Mouse (Mus musculus): ENCODE measurements at regions not wholly inside any gene's neighbourhood (a gene's known extent, or its start where the extent isn't known, plus 50 kb on each side); places are given as distances from the start of the nearest gene placed in this dataset.

DNA sequence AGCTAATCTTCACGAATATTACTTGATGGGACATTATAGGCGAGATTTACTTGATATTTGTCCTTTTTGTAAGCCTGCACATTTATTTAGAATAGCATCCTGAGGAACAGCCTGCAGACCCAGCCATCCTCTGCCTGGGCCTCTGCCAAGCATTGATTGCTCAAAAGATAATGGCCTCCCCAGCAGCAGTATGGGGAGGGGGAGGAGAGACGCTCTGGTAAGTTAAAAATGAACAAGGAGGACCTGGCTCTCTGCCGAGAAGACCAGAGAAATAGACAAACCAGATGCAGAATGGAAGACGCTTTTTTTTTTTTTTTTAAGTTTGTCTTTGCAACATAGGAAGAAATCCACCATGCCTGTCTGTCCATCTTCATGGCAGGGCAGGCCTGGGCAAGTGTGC lies 280.8 kb upstream of the Myt1l start:
- Histone ChIP-seq H3K79me2 (replicated peaks; ENCODE audit: control insufficient read depth, insufficient read depth, low read length) (no peaks in the 10 kb centered on the region), H3K4me1 (ENCODE audit: control insufficient read depth, insufficient read depth, low read length) (no peaks in the 10 kb centered on the region), H3K27me3 (ENCODE audit: control insufficient read depth, insufficient read depth, low read length) (no peaks in the 10 kb centered on the region), H3K4me3 (no peak overlapping the region), H3K36me3 (ENCODE audit: control insufficient read depth, insufficient read depth, low read length) (no peaks in the 10 kb centered on the region), H3K27ac (no peak overlapping the region), H3K9ac (ENCODE audit: low read depth, low read length) (no peak overlapping the region)
- WGBS, result 65% methylated on average over 5 of the region's 5 CpGs
- intact Hi-C loops (cut with DNase I), result no loop called here
- no peak for TF ChIP-seq POLR2A (IDR thresholded peaks at IDR 0.05; ENCODE audit: insufficient read depth, low read depth, low read length)
- TF ChIP-seq CTCF (IDR thresholded peaks at IDR 0.05), result no peak
- TF ChIP-seq EP300 (IDR thresholded peaks at IDR 0.05; ENCODE audit: insufficient read depth, low read depth, low read length), result no peak
- no peak for DNase-seq

DNA sequence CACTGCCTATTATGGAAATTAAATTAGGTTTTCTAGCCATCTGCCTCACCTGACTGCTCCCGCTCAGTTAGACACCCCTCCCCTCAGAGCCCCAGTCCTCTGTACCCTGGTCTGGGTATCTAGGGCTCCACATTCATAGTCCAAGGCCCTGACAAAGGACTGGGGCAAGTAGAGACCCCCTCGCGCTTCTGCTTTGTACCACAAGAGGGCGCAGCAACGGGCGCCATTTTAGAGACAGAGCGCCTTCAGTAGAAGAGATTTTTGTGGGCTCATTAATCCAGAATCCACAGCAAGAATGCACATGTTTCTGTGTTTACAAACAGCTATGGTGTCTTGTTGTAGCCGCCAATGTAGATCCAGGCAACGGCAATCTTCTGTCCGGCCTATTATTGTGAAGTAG lies 279.7 kb upstream of the Myt1l start:
- no peaks in the 10 kb centered on the region for H3K79me2 ChIP-seq (replicated peaks; ENCODE audit: control insufficient read depth, insufficient read depth, low read length)
- TF ChIP-seq POLR2A (IDR thresholded peaks at IDR 0.05; ENCODE audit: insufficient read depth, low read depth, low read length), result no peak
- TF ChIP-seq CTCF (IDR thresholded peaks at IDR 0.05), result 0 out of 2 replicates have a peak, but pooled peaks have one; percentile 5
- H3K27ac ChIP-seq, result no peak overlapping the region
- intact Hi-C loops (cut with DNase I), result no loop called here
- H3K9ac ChIP-seq (ENCODE audit: low read depth, low read length), result no peak overlapping the region
- no peak for DNase-seq
- H3K4me3 ChIP-seq, result no peak overlapping the region
- no peaks in the 10 kb centered on the region for H3K36me3 ChIP-seq (ENCODE audit: control insufficient read depth, insufficient read depth, low read length)
- 82% methylated on average over 10 of the region's 10 CpGs for WGBS
- no peaks in the 10 kb centered on the region for H3K4me1 ChIP-seq (ENCODE audit: control insufficient read depth, insufficient read depth, low read length)
- H3K27me3 ChIP-seq (ENCODE audit: control insufficient read depth, insufficient read depth, low read length), result no peaks in the 10 kb centered on the region

- intact Hi-C loops (cut with DNase I), result no loop called here
- no peak overlapping the region for H3K9ac ChIP-seq (ENCODE audit: low read depth, low read length)
- no peak overlapping the region for H3K27ac ChIP-seq
- no peak overlapping the region for H3K4me3 ChIP-seq
- no peaks in the 10 kb centered on the region for H3K4me1 ChIP-seq (ENCODE audit: control insufficient read depth, insufficient read depth, low read length)
- no peaks in the 10 kb centered on the region for H3K36me3 ChIP-seq (ENCODE audit: control insufficient read depth, insufficient read depth, low read length)
- DNase-seq, result no peak
- TF ChIP-seq EP300 (IDR thresholded peaks at IDR 0.05; ENCODE audit: insufficient read depth, low read depth, low read length) (no peak), CTCF (IDR thresholded peaks at IDR 0.05) (no peak), POLR2A (IDR thresholded peaks at IDR 0.05; ENCODE audit: insufficient read depth, low read depth, low read length) (no peak)
- no peaks in the 10 kb centered on the region for H3K79me2 ChIP-seq (replicated peaks; ENCODE audit: control insufficient read depth, insufficient read depth, low read length)
- H3K27me3 ChIP-seq (ENCODE audit: control insufficient read depth, insufficient read depth, low read length), result no peaks in the 10 kb centered on the region
- WGBS, result 73% methylated on average over 4 of the region's 4 CpGs
These were observed 272.1 kb upstream of the Myt1l start for GRCm38 (mm10) chr12:29256103-29256502.

- Histone ChIP-seq H3K4me3 (no peak overlapping the region), H3K4me1 (ENCODE audit: control insufficient read depth, insufficient read depth, low read length) (no peaks in the 10 kb centered on the region), H3K79me2 (replicated peaks; ENCODE audit: control insufficient read depth, insufficient read depth, low read length) (no peaks in the 10 kb centered on the region), H3K27me3 (ENCODE audit: control insufficient read depth, insufficient read depth, low read length) (no peaks in the 10 kb centered on the region), H3K27ac (no peak overlapping the region), H3K36me3 (ENCODE audit: control insufficient read depth, insufficient read depth, low read length) (no peaks in the 10 kb centered on the region), H3K9ac (ENCODE audit: low read depth, low read length) (no peak overlapping the region)
- intact Hi-C loops (cut with DNase I), result no loop called here
- TF ChIP-seq EP300 (IDR thresholded peaks at IDR 0.05; ENCODE audit: insufficient read depth, low read depth, low read length), result no peak
- TF ChIP-seq CTCF (IDR thresholded peaks at IDR 0.05), result no peak
- TF ChIP-seq POLR2A (IDR thresholded peaks at IDR 0.05; ENCODE audit: insufficient read depth, low read depth, low read length), result no peak
- 36% methylated on average over 7 of the region's 7 CpGs for WGBS
- DNase-seq, result no peak
These were observed 271.0 kb upstream of the Myt1l start for GRCm38 (mm10) chr12:29257011-29257734.

- DNase-seq, result no peak
- Histone ChIP-seq H3K9ac (ENCODE audit: low read depth, low read length) (no peak overlapping the region), H3K36me3 (ENCODE audit: control insufficient read depth, insufficient read depth, low read length) (no peaks in the 10 kb centered on the region), H3K27ac (no peak overlapping the region), H3K79me2 (replicated peaks; ENCODE audit: control insufficient read depth, insufficient read depth, low read length) (no peaks in the 10 kb centered on the region), H3K27me3 (ENCODE audit: control insufficient read depth, insufficient read depth, low read length) (no peaks in the 10 kb centered on the region), H3K4me3 (no peak overlapping the region), H3K4me1 (ENCODE audit: control insufficient read depth, insufficient read depth, low read length) (no peaks in the 10 kb centered on the region)
- 28% methylated on average over 16 of the region's 16 CpGs for WGBS
- intact Hi-C loops (cut with DNase I), result no loop called here
- TF ChIP-seq CTCF (IDR thresholded peaks at IDR 0.05) (no peak), POLR2A (IDR thresholded peaks at IDR 0.05; ENCODE audit: insufficient read depth, low read depth, low read length) (no peak), EP300 (IDR thresholded peaks at IDR 0.05; ENCODE audit: insufficient read depth, low read depth, low read length) (no peak)
These were observed 270.2 kb upstream of the Myt1l start for GRCm38 (mm10) chr12:29257735-29258547.

- no peaks in the 10 kb centered on the region for H3K4me1 ChIP-seq (ENCODE audit: control insufficient read depth, insufficient read depth, low read length)
- no peak overlapping the region for H3K27ac ChIP-seq
- no peak overlapping the region for H3K4me3 ChIP-seq
- no peak for DNase-seq
- intact Hi-C loops (cut with DNase I), result no loop called here
- TF ChIP-seq POLR2A (IDR thresholded peaks at IDR 0.05; ENCODE audit: insufficient read depth, low read depth, low read length) (no peak), EP300 (IDR thresholded peaks at IDR 0.05; ENCODE audit: insufficient read depth, low read depth, low read length) (no peak), CTCF (IDR thresholded peaks at IDR 0.05) (no peak)
- no peak overlapping the region for H3K9ac ChIP-seq (ENCODE audit: low read depth, low read length)
- H3K79me2 ChIP-seq (replicated peaks; ENCODE audit: control insufficient read depth, insufficient read depth, low read length), result no peaks in the 10 kb centered on the region
- no peaks in the 10 kb centered on the region for H3K27me3 ChIP-seq (ENCODE audit: control insufficient read depth, insufficient read depth, low read length)
- H3K36me3 ChIP-seq (ENCODE audit: control insufficient read depth, insufficient read depth, low read length), result no peaks in the 10 kb centered on the region
These were observed 269.7 kb upstream of the Myt1l start for GRCm38 (mm10) chr12:29258548-29258874.

All from heart, adult 2 months (tissue).